Mouse (Mus musculus): Measurements from ENCODE around the gene 1700016H13Rik.

DNA sequence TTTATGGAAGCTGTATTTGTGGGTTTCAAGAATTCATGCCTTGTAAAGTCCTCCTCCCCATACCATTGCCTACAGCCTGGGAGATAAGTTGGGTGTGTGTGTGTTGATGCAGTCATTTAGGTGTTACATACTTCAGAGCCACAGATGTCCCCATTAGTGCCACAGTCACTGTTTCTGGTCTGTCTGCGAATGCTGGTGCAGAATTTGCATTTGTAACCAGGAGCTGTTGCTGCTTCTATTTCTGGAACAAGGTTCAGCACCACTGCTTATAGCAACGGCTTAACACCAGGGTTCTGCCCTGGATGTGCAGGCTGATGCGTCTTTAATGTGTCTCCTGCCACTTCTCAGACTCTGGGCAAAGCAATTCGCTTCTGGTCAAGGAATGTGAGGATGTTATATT lies 43.7 kb upstream of the 1700016H13Rik start:
- no peak for TF ChIP-seq USF1 (IDR thresholded peaks at IDR 0.05; ENCODE audit: low read depth, low read length)
- TF ChIP-seq CTCF (IDR thresholded peaks at IDR 0.05 in 2 of 3, conservative IDR thresholded peaks at IDR 0.05 in 1 of 3; ENCODE audit: control insufficient read depth in 1 of 3, insufficient read depth in 1 of 3, low read depth in 2 of 3, low read length in 3 of 3, poor library complexity in 1 of 3, severe bottlenecking in 1 of 3) = no peak
- TF ChIP-seq UBTF (IDR thresholded peaks at IDR 0.05; ENCODE audit: borderline replicate concordance, insufficient read depth, low read depth, low read length) = no peak
- TF ChIP-seq ZC3H11A (IDR thresholded peaks at IDR 0.05; ENCODE audit: low read depth, low read length) = no peak
- TF ChIP-seq E2F4 (IDR thresholded peaks at IDR 0.05; ENCODE audit: borderline replicate concordance, low read depth, low read length) = no peak
- TF ChIP-seq POLR2A (IDR thresholded peaks at IDR 0.05; ENCODE audit: control insufficient read depth in 1 of 2, insufficient read depth in 1 of 2, low read depth in 1 of 2, low read length in 2 of 2, poor library complexity in 1 of 2) = no peak
- no peak for TF ChIP-seq KAT2A (conservative IDR thresholded peaks at IDR 0.05; ENCODE audit: low read depth, low read length)
- TF ChIP-seq ZMIZ1 (IDR thresholded peaks at IDR 0.05; ENCODE audit: low read depth, low read length) = no peak
- no peak for TF ChIP-seq POLR2AphosphoS2 (IDR thresholded peaks at IDR 0.05; ENCODE audit: low read length)
